Mouse (Mus musculus) lung, postnatal 10 days (tissue): ENCODE measurements around the gene Magi1.

Experiments used
- DNase-seq: peaks from one replicate; pipeline ENCODE4 v3.0.0; 2021

The Magi1 gene

DNA sequence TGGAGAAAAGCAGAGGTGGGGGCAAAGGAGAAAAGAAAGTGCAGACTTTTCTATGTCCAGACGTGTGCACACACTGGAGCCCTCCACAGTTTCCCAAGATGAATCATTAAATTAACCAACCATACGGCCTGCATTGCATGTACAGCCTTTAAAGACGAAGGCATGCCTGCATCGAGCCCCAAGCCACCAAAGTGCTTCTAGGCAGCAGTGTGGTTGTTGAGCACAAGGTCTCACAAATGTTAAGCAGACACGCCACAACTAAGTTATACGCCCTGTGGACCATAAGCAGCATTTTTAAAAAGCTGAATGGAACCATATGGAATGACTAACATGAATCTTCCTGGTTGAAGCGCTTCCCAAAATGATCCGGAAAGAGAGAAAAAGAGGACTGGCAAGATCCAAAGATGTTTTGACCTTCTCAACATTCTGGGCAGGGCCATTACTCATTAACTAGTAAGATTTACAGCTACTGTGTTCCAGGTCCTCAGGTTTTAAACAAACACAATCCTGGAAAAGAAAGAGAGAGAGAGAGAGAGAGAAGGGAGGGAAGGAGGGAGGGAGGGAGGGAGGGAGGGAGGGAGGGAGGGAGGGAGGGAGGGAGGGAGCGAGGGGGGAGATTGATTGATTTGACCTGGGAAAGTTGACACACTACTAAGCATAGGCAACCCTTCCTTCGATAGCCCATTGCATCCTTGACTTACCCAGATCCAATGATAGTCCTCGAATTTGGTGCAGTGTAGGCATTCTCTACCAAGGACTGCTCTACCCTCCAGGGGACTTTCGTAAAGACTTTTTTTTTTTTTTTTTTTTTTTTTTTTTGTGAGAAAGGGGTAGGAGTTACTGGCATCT lies 26.5 kb downstream of the Magi1 start:
- no peak for DNase-seq

DNA sequence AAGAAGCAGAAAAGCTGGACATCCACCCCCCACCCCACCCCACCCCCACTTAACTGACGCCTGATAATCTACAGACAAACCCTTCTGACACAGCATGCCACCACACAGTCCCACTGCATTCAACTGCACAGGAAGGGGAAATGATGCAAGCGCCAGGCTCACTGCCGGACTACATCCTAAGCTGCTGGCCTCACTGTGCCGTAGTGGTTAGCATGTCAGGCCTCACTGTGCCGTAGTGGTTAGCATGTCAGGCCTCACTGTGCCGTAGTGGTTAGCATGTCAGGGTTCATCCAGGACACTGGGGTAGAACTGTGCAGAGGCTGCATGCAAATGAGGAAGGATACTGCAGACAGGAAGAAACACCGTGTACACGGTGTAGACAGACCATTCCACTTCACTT lies 29.8 kb downstream of the Magi1 start:
- peak; percentile 17 for DNase-seq

DNA sequence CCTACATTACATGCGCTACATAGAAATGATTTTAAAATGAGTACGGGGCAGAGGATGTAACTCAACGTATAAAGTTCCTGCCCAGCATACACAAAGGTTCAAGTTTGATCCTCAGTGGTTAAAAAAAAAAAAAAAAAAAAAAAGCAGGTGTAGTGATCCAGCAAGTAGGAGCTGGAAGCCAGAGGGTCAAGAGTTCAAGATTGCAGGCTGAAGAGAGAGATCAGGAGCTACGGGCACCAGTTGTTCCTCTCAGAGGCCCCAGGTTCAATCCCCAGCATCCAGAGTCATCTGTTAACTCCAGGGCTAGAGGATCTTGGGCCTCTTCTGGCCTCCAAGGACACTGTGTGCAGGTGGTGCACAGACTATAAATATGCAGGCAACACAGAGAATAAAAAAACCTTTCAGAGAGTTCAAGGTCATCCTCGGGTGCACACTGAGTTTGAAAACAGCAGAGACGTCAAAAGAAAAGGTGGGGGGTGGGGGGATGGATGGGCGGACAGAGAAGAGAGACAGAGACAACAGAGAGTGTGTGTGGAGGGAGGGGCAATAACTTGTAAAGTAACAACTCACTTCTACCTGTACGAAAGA lies 32.3 kb downstream of the Magi1 start:
- DNase-seq = no peak

DNA sequence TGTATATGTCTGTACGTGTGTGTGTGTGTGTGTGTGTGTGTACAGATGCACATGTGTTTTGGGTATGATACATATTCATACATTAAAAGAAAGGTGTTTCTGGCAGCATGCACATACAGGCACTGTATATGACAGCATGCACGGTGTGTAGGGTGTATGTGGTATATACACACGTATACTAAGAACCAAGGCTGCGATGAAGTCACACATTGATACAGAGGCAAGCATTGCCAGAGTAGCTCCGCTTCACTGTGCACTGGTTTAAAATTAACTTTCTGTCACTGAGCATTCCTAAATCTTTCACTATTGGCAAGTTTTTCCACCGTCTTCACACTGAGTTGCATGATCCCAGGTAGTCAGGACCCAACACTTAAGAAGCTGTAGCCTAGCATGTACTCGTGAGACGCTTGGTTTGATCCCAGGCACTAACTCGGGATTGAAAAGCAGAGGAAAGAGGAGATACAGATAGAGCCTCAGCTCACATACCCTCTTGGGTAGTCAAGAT lies 34.4 kb downstream of the Magi1 start:
- no peak for DNase-seq

DNA sequence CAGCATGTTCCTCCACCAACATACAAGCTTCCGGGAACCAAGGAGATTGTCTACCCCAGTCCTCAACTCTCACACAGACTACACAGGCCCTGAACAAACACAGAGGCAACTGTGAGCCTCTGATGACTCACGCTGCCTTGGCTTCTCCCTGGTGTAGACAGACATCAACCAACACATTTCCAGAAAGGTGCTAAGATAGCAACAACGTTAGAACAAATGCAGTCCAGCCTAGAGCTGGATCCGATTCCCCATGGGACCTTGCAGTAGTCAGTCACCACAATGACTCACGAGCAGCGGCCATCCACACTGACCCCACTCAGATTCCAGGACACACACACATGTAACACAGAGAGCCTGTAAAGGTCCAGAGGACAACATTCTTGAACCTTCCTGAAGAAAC lies 42.5 kb downstream of the Magi1 start:
- DNase-seq = peak; percentile 20

DNA sequence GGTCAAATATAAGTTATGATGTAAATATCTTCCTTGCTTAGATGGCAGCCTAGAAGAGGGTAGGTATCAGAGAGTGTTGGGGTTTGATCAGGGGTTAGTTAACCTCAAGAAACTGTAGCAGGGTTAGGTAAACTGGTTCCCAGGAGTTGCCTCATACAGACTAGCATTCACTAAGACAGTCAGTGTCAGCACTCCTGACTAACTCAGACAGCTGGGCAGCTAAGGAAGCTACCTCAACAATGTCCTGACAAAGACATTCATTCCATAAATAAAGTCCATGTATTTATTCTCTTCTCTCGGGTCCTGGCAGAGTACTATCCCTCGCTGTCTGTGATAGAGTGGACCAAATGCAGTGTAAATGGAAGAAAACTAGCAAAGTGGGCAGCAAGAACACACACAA lies 45.1 kb downstream of the Magi1 start:
- DNase-seq = no peak

DNA sequence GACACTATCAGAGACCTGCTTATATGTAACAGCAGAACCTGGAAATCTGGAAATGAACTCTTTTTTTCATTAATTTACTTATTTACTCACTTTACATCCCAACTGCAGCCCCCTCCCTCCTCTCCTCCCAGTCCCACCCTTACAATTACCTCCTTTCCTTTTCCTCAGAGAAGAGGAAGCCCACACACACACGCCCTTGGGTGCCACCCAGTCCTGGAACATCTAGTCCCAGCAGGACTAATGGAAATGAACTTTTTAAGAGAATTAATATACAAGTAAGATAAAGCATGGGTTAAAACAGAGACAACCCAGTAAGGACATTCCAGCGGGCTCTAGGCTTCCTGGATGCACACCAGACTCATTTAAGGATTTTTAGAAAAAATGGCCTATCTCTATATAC lies 46.8 kb downstream of the Magi1 start:
- no peak for DNase-seq

DNA sequence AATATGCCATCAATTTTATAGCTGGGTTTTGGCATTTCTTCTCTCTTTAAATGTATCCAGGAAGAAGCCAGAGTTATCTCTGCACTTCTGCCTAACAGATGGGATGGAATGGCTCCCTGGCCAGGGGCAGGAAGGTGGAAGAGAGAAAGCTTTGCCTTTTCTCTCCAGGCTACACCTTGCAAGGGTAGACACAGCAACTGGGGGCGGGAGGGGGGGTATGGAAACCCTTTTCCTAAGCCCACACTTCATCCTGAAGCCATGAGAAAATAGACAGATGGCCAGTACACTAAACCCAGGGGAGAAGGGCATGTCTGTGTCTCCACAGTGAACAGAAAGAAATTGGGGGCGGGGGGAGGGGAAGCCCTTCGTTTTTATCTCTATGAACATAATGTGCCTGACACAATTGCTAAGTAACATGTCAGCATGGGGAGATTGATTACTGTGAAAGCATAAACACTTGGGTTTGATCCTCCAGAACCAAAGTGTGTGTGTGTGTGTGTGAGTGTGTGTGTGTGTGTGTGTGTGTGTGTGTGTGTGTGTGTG lies 51.4 kb downstream of the Magi1 start:
- no peak for DNase-seq

DNA sequence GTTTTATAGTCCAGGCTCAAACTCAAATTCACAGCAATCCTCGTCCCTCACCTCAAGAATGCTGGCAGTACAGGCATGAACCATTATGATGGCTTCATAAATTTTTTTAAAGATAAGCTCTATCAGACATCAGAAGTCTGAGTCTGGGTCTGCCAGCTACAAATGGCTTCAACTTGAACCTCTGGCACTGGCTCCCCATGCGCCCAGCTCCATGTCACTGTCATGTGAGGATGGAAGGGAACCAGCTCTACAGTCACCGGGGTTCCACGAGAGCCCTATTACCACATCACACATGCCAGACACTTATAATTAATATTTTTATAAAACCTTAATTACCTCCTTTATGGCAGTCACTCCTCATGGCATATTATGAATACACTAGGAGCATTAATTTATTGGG lies 51.9 kb downstream of the Magi1 start:
- DNase-seq = no peak

DNA sequence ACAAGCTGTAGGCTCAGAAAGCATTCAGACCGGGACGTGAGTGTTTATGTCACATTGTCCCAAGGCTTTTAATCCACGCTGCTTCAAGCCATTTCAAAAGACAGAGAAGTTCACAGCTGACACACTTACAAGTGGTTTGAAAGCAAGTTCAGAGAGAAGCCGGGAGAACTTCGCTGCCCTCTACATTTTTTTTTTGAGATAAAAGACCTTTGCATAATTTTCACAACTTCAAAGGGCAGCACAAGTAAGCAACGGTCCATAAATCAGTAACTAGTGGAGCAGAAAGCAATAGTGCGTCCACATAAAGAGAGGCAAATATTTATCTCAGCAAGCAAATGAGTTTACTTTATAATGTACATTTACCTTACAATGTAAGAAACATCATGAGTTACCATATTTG lies 52.4 kb downstream of the Magi1 start:
- DNase-seq = no peak

DNA sequence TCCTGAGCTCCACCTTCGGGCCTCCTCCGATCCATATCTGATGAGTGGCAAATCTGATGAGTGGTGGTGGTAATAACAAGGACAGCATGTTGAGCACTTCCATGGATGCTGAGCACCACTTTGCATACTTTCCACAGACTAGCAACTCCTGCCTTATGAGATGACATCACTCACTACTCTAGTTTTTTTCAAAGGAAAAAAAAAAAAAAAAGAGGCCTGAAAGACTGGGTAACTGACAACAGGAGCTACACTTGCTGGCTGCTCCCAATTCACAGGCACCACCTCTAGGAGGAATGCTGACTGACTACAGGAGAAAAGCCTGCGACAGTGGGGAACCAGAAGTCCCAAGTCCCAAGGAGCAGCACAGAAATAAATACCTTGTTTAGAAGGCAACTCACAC lies 52.8 kb downstream of the Magi1 start:
- no peak for DNase-seq

DNA sequence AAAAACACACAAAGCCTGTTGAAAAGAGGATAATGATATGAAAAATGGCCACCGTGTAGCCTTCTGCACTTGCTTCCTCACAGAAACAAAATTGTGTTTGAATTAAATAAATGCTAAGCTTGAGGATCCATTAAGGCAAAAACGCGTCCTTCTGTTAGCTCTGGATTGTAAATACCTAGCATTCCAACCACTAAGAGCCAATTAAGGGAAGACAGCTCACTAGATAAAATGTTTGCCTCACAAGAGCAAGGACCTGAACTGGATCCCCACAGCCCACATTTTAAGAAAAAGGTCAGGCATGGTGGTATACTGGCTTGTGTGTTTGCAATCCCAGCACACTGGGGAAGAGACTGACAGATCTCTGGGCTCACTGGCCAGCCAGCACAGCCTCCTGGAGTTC lies 53.6 kb downstream of the Magi1 start:
- no peak for DNase-seq

DNA sequence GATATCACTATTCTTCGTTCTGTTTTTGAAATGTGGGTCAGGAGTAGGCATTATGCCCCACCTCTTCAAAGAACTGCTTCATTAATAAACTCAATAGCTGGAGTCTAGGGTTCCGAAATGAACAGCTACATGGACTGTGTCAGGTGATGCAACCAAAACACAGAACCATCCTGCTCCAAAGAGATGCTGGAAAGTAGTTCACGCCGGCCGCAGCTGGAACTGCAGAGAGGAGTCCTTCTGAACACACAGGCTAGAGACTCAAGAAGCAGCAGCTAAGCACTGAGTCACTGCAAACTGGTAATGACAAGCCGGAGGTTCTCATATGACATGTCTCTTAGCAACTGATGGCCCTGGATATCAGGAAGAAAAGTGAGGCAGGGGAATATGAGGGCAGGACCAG lies 57.5 kb downstream of the Magi1 start:
- DNase-seq = no peak

DNA sequence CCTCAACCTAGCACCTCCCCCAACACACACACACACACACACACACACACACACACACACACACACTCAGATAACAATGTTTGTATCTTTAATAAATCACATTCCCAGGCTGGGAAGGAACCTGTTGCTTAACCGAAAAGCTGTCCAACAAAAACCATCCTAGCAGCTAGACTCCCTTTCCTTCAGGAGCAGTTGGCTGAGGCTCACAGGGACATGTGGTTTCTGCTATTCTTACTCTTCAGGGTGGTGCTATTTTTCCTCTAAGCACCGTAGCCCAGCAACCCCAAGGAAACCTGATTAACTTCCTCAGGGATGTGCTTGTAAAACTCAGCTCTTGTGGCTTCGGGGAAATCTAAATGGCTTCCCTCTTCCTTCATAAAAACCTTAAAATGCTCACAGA lies 57.9 kb downstream of the Magi1 start:
- peak; percentile 18 for DNase-seq

DNA sequence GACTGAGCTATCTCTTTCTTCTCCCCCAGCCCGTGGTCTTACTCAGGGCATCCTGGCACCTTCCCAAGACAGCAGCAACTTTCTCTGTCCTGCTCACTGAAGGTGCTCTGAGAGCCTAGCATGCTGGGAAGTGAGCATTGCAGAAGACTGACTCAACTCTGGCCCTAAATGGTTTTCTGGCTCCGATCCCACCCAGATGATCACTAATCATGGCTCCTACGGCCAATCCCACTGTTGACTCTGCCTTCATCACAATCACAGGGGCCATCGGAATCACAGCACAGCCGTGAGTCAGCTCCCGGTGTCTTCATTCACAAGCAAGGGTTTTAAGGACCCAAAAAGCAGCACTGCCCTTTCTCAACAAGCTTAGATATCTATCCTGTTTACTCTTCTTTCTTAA lies 58.6 kb downstream of the Magi1 start:
- peak; percentile 14 for DNase-seq

DNA sequence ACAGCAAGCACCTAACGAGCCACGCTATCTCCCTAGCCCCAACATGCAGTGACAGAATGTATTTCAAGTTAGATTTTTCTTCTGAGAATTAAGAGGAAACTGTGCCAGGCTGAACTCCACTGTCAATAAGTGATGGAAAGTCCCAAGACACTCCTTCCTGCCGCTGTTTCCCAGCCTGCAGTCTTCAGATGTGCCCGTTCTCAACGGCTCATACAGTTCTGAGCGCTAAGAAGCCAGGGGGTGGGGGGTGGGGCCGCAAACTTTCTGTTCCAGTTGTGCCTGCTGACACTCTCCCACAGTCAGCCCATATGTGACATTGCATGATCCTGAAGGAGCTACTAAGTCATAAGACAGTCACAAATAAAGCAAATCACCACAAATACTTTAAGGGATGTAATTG lies 61.5 kb downstream of the Magi1 start:
- DNase-seq = no peak

DNA sequence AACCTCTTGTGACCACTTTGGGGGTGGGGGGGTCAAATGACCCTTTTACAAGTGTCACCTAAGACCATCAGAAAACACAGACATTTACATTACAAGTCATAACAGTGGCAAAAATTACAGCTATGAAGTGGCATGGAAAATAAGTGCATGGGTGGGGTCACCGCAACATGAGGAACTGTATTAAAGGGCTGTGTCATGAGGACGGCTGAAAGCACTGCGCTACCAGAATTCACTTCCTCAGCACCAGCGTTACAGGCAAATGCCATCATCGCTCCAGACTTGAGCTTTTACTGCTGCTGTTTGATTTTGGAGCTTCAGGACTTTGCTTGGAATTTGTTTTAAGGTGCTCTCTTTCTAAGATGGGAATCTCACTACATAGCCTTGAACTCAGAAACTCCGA lies 62.0 kb downstream of the Magi1 start:
- no peak for DNase-seq

DNA sequence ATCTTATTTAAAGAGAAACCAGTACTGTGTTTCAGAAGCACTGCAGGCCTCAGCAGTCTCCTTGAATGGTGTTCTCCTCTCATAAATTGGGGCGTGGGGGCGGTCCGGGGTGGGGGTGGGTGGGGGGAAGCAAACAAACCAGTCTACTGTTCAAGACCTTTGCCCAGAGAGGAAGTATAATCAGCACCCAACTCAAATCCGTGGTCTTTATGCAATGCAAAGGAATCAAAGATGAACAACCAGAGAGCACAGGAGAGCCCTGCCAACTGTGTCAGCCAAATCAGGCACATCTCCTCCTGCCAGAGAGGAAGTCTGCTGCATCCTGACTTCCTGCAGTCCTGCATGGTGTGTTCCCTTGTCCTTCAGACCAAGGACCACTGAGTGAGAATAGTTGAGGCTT lies 65.6 kb downstream of the Magi1 start:
- peak; percentile 35 for DNase-seq

DNA sequence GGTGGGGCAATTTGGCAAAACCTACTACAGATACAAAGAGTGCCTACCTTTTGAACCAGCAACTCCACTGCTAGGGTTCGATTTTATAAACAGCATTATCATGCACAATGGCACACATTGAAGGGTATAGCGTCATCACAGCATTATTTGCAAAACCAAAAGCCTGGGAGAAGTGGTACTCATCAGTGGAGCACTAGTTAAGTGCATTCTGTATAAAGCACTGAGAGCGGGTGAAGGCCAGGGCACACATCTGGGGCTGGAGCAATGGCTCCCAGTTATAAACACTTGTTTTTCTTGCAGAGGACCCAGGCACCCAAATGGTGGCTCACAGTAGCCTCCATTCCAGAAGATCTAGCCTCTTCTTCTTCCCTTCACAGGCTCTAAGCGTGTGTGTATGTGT lies 67.9 kb downstream of the Magi1 start:
- DNase-seq = peak; percentile 12

DNA sequence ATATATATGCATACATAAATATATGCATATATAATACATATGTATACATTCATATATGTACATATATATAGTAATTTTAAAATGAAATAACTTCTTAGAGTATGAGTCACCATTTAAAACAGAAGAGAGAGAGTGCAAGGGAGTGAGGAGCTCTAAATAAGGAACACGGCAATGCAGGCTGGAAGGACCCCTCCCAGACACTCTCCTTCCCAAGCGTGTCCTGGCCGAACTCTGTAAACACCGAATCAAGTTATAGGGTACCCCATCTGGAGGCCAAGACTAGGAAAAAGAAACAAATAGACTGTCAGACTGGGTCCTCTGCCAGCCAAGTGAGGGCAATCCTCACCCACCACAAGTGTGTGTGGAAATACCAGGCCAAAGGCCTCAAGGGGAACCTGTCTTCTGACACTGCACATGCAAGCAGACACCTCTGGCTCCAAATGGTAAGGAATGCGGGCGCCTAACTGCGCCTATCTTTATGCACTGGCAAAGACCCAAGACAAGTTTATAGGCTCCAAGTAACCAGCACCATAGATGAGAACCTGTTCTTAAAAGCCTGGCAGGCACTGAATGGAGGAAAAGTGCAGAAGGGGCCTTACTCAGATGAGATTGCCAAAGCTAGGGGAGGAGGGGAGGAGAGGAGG lies 68.7 kb downstream of the Magi1 start:
- DNase-seq = peak; percentile 5

DNA sequence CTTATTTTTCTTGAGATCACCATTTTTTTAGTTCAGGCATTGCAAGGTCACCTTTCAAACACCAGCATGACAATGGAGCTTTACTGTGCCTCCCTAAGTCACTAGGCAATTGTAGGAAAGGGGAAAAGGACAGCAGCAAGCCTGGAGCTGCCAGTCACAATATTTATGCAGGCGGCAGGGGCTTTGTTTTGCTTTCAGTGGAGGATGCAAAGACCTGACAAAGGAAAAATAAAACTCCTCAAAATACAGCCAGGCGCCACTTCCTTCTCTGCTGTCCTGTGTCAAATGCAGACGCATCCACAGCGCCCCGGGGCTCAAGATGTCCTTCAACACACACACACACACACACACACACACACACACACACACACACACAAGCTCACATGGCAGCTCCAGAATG lies 77.8 kb downstream of the Magi1 start:
- DNase-seq = peak; percentile 28

DNA sequence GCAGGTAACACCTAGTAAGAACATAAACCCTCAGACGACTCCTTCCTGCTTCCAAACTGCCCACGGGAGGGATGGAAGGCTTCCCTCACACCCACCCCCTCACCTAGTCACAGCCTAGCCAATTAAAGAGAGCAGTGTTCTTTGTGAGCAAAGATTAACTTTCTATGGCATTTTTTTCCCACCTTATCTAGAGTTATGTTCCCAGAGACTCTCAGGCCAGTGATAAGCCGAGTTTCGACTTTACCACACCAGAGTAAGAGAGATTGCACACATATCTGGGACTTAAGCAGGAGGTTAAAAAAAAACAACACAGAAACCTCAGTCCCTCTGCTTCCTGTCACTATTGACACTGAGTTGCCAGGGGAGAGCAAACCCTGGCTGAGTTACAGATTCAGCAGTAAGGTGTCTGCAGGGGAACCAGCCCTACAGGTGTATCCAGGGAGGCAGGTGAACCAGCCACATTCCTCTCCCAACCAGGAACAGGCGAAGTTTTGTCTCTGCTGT lies 80.0 kb downstream of the Magi1 start:
- peak; percentile 39 for DNase-seq

DNA sequence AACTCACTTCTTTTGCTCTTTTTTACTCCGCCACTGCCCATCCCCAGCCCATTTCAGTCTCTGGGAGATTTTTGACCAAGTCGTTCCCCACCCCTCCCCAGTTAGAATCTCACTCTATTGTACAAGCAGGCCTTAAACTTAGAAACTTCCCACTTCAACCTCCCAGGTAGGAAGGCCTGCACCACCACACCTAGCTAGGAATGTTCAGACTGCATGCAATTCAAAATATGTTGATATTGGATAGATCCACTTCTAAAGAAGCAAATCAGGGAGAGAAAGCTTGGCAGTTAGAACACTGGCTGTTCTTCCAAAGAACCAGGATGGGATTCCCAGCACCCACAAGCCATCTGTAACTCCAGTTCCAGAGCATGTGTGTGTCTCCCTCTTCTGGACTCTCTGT lies 81.8 kb downstream of the Magi1 start:
- no peak for DNase-seq

DNA sequence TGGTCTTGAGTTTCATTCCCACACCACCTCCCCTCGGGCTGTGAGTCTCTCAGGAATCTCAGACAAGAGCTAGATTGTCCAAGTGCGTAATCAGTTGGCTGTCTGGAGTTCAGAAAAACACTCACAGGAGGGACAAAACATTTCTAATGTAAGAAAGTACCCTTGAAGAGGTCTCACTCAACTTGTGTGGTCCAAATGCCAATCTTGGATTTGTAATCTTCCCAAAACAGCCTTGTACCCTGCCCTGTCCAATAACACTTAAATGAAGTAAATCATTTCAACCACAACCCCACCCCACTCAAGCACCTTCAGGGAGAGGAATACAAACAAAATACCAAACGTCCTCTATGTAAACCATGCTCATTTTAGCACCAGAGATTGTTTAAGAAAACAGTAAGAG lies 82.8 kb downstream of the Magi1 start:
- peak; percentile 24 for DNase-seq
